8 mouse cellular contexts compared by ENCODE assay signal in the genomic region with DNA sequence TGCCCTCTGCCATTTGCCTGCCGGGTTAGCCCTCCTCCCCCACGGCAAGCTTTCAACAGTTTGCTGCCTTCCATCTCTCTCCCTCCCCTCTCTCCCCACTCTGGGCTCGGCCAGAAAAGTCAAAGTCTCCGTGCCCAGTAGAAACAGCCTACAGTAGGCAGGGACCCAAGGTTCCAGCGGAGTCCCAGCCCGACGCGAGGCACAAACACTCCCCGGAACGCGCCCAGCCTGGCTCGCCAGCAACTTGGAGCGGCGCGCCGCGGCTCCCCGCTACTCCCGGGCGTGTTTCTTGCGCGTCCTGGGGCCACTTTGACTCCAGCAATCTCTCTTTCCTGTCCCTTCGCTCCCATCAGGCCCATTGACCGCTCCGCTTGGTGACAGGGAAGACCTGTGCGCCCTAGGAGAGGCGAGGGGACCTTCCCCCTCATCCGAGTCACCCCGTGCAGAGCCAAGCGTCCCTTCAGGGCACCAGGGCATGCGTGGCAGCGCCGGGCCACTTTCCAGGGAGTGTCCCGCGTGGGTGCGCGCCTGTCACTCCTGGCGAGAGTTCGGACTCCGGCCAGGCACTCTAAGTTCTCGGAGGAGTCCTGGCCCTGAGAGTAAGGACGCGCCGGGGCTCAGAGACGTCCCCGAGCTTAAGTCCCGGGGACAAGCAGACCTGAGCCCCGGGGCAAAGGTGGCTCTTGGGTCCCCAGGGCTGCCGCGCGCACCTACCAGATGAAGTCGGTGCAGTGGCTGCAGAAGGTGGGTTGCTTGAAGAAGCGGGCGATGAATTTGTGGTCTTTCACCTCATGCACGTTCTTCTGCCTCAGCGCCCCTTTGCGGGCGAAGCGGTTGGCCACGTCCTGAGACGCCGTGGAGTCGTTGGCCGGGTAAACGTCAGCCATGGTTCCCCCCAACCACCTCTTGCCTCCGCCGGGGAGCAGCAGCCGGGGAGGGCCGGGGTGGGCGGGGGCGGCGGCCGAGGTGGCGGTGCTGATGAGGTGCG. TPM values are rescaled to one million over a fixed set of nuclear protein-coding genes. Genes with fewer than 3 reads are reported as not detected.
DNase-seq lines count a peak whose midpoint lies in the region; ATAC-seq and TF ChIP-seq lines count a peak whose summit lies in the region.

A gene (plus strand): TSS at position 574 of the 988 bp plus-strand sequence.

- H3K9me3 ChIP-seq in midbrain, postnatal 0 days (ENCODE audit: low read length), result no peaks in the 10 kb centered on the region
- H3K9me3 ChIP-seq in stomach, embryonic 15.5 days, result no peaks in the 10 kb centered on the region

- WGBS in heart, adult 2 months, result under 1% methylated on average over 75 of the region's 75 CpGs
- under 1% methylated on average over 73 of the region's 75 CpGs for WGBS in liver, adult 2 months
- WGBS in midbrain, postnatal 0 days, result under 1% methylated on average over 62 of the region's 75 CpGs
- under 1% methylated on average over 73 of the region's 75 CpGs for WGBS in stomach, embryonic 15.5 days

- peaks cover 2% of the 10 kb centered on the region for H3K4me1 ChIP-seq in heart, adult 2 months (ENCODE audit: control insufficient read depth, insufficient read depth, low read length)
- peaks cover 3% of the 10 kb centered on the region; the same call in 1 of the 2 replicates for H3K4me1 ChIP-seq in liver, adult 2 months (ENCODE audit: control insufficient read depth, insufficient read depth, low read length)
- peaks cover 6% of the 10 kb centered on the region for H3K4me1 ChIP-seq in midbrain, postnatal 0 days (ENCODE audit: insufficient read depth, low read length)
- H3K4me1 ChIP-seq in stomach, embryonic 15.5 days, result peaks cover 9% of the 10 kb centered on the region; the same call in 1 of the 2 replicates

- peak; percentile 76 for DNase-seq in 3134 (ENCODE audit: extremely low read depth, insufficient read length, low spot score)
- DNase-seq in adrenal gland, adult 18-20 months (ENCODE audit: low spot score in 2 of 2), result peak; percentile 38 to 49
- DNase-seq in embryo, embryonic 11 days, result peak; percentile 67
- peak; percentile 75 to 79 for DNase-seq in heart, adult 2 months
- DNase-seq in kidney, adult 18-20 months, result peak; percentile 62
- peak; percentile 62 for DNase-seq in liver, adult 2 months (ENCODE audit: extremely low read depth, low read depth, low spot score)
- peak; percentile 59 for DNase-seq in midbrain, postnatal 0 days (ENCODE audit: low spot score)

- peak within 1 kb of the TSS; percentile 83 for H3K9ac ChIP-seq in heart, adult 2 months (ENCODE audit: low read depth, low read length)
- peak within 1 kb of the TSS; percentile 78 for H3K9ac ChIP-seq in liver, adult 2 months (ENCODE audit: low read depth, low read length)
- peak within 1 kb of the TSS; percentile 87 for H3K9ac ChIP-seq in midbrain, postnatal 0 days (replicated peaks; ENCODE audit: low read length, poor library complexity, severe bottlenecking)
- peak within 1 kb of the TSS; percentile 76 for H3K9ac ChIP-seq in stomach, embryonic 15.5 days

- no peaks in the 10 kb centered on the region for H3K27me3 ChIP-seq in heart, adult 2 months (ENCODE audit: control insufficient read depth, insufficient read depth, low read length)
- H3K27me3 ChIP-seq in liver, adult 2 months (ENCODE audit: control insufficient read depth, insufficient read depth, low read length), result no peaks in the 10 kb centered on the region
- H3K27me3 ChIP-seq in midbrain, postnatal 0 days (ENCODE audit: insufficient read depth, low read length), result no peaks in the 10 kb centered on the region
- no peaks in the 10 kb centered on the region for H3K27me3 ChIP-seq in stomach, embryonic 15.5 days (replicated peaks)

- no peak for TF ChIP-seq CTCF in heart, adult 2 months (IDR thresholded peaks at IDR 0.05)
- no peak for TF ChIP-seq CTCF in liver, adult 2 months (IDR thresholded peaks at IDR 0.05; ENCODE audit: low read depth, low read length)
- TF ChIP-seq CTCF in midbrain, postnatal 0 days (IDR thresholded peaks at IDR 0.05), result peak; percentile 45; the same call in 1 of the 2 replicates

- H3K27ac ChIP-seq in heart, adult 2 months, result peak within 1 kb of the TSS; percentile 91
- peak within 1 kb of the TSS; percentile 2; the same call in 1 of the 2 replicates for H3K27ac ChIP-seq in liver, adult 2 months (replicated peaks; ENCODE audit: insufficient read depth, low read depth, low read length)
- peak within 1 kb of the TSS; percentile 81 for H3K27ac ChIP-seq in midbrain, postnatal 0 days (ENCODE audit: low read depth, low read length)
- peak within 1 kb of the TSS; percentile 79 for H3K27ac ChIP-seq in stomach, embryonic 15.5 days

- ATAC-seq in midbrain, postnatal 0 days (ENCODE audit: low FRiP score), result peak; percentile 80
- ATAC-seq in stomach, embryonic 15.5 days (ENCODE audit: insufficient read depth, low FRiP score, low read depth), result peak; percentile 34; the same call in 1 of the 2 replicates

- H3K4me3 ChIP-seq in heart, adult 2 months, result peak within 1 kb of the TSS; percentile 77
- peak within 1 kb of the TSS; percentile 71 for H3K4me3 ChIP-seq in liver, adult 2 months (ENCODE audit: insufficient read depth, low read depth, low read length)
- H3K4me3 ChIP-seq in midbrain, postnatal 0 days (ENCODE audit: low read depth, low read length), result peak within 1 kb of the TSS; percentile 83
- H3K4me3 ChIP-seq in stomach, embryonic 15.5 days (replicated peaks), result peak within 1 kb of the TSS; percentile 80

- H3K36me3 ChIP-seq in heart, adult 2 months (ENCODE audit: control insufficient read depth, insufficient read depth, low read length), result no peaks in the 10 kb centered on the region
- H3K36me3 ChIP-seq in liver, adult 2 months (ENCODE audit: control insufficient read depth, insufficient read depth, low read length), result no peaks in the 10 kb centered on the region
- no peaks in the 10 kb centered on the region for H3K36me3 ChIP-seq in midbrain, postnatal 0 days (ENCODE audit: insufficient read depth, low read length)
- H3K36me3 ChIP-seq in stomach, embryonic 15.5 days, result no peaks in the 10 kb centered on the region

- no peaks in the 10 kb centered on the region for H3K79me2 ChIP-seq in heart, adult 2 months (replicated peaks; ENCODE audit: control insufficient read depth, insufficient read depth, low read length)
- no peaks in the 10 kb centered on the region for H3K79me2 ChIP-seq in liver, adult 2 months (ENCODE audit: control insufficient read depth, insufficient read depth, low read length)

- no peak for TF ChIP-seq EP300 in heart, adult 2 months (IDR thresholded peaks at IDR 0.05; ENCODE audit: insufficient read depth, low read depth, low read length)

- intact Hi-C loops in heart, adult 2 months (cut with DNase I), result loop anchor here (5.0 to 10.0 kb wide), 2 partner anchors 86 to 218 kb away; no protein-coding TSS in a partner anchor

- TF ChIP-seq POLR2A in heart, adult 2 months (IDR thresholded peaks at IDR 0.05; ENCODE audit: insufficient read depth, low read depth, low read length), result peak; percentile 29; the same call in 1 of the 2 replicates
- TF ChIP-seq POLR2A in liver, adult 2 months (IDR thresholded peaks at IDR 0.05; ENCODE audit: extremely low read depth, insufficient read depth, low read length), result no peak

- H3K4me2 ChIP-seq in midbrain, postnatal 0 days (ENCODE audit: low read depth, low read length, poor library complexity, severe bottlenecking), result peak within 1 kb of the TSS; percentile 96
- peak within 1 kb of the TSS; percentile 97 for H3K4me2 ChIP-seq in stomach, embryonic 15.5 days

RNA-seq across cellular contexts. Expression of the gene that starts here (rescaled TPM):
- under 1 TPM in 1 of 2 experiments, not detected in 1; 0.27 TPM for total RNA-seq in adrenal gland, adult 18-20 months (2021)
- total RNA-seq in heart, adult 2 months (2021), result not detected
- polyA plus RNA-seq in heart, adult 2 months (2012; rRNA removed), result 0.35 and 1.7 TPM in 2 replicates
- total RNA-seq in liver, adult 2 months (2014; rRNA removed), result 3,004 and 3,021 TPM in 2 replicates
- polyA plus RNA-seq in liver, adult 2 months (2012; rRNA removed), result 2,202 and 2,235 TPM in 2 replicates
- not detected in 2 replicates for total RNA-seq in midbrain, postnatal 0 days (2014; rRNA removed)
- polyA plus RNA-seq in midbrain, postnatal 0 days (2015; fragmentation: Nextera tagmentation; extraction: Ambion mirVana), result 0.35 and 0.80 TPM in 2 replicates
- polyA plus RNA-seq in stomach, embryonic 15.5 days (2015; fragmentation: Nextera tagmentation; extraction: Ambion mirVana), result 8.4 and 29.2 TPM in 2 replicates

Comparison
In these comparisons a context has a peak if more than half of its experiments do, and no peak if none do; other contexts are left out.
1. Peak in every context shown above with its lines: DNase-seq, ATAC-seq, H3K4me3 ChIP-seq and H3K27ac ChIP-seq.
2. RNA of the gene that starts here (total RNA-seq): 3,004 to 3,021 TPM in liver, adult 2 months; 0.27 TPM in adrenal gland, adult 18-20 months, not detected in heart, adult 2 months and not detected in midbrain, postnatal 0 days; every median in the first group is over 1,000 times any median in the second.
3. RNA of the gene that starts here (polyA plus RNA-seq): 2,202 to 2,235 TPM in liver, adult 2 months; 8.4 to 29.2 TPM in stomach, embryonic 15.5 days, 0.35 to 1.7 TPM in heart, adult 2 months and 0.35 to 0.80 TPM in midbrain, postnatal 0 days; every median in the first group is over 10 times any median in the second.
4. Peak in DNase-seq in adrenal gland, adult 18-20 months; RNA of the gene not detected or under 1 TPM.
5. Peak in DNase-seq, ATAC-seq, H3K4me3 ChIP-seq, H3K27ac ChIP-seq, H3K9ac ChIP-seq and H3K4me2 ChIP-seq in midbrain, postnatal 0 days; RNA of the gene not detected or under 1 TPM.
6. H3K27ac ChIP-seq: peak in every context shown above with its lines; median percentile 91 in heart, adult 2 months; 81 in midbrain, postnatal 0 days; 79 in stomach, embryonic 15.5 days; 2 in liver, adult 2 months.